Mouse (Mus musculus) intestine, embryonic 14.5 days (tissue): ENCODE measurements at regions not wholly inside any gene's neighbourhood (a gene's known extent, or its start where the extent isn't known, plus 50 kb on each side); places are given as distances from the start of the nearest gene placed in this dataset.

Experiments
- ATAC-seq: fragments of 200-750 bp; cut with Nextera tagmentation; replicated peaks from 2 replicates; pipeline ENCODE4 v1.8.0; 2017; ENCODE audit warnings: low read depth, moderate number of reproducible peaks, moderate TSS enrichment, moderate library complexity; ENCODE audit not compliant: low FRiP score, low TSS enrichment
- DNase-seq: peaks from one replicate; pipeline ENCODE4 v3.0.0-alpha.2; 2018; ENCODE audit warnings: low spot score
- H3K27ac ChIP-seq: fragments of 300-500 bp; sonication (generic); 2 replicates; pipeline ENCODE4 v1.5.1; 2014; ENCODE audit warnings: low read depth, mild to moderate bottlenecking, control low read depth
- H3K27me3 ChIP-seq: fragments of 300-500 bp; sonication (generic); replicated peaks from 2 replicates; pipeline ENCODE4 v1.6.1; 2014; ENCODE audit warnings: low read length, control low read depth; ENCODE audit not compliant: control insufficient read depth, insufficient read depth
- H3K36me3 ChIP-seq: fragments of 300-500 bp; sonication (generic); 2 replicates; pipeline ENCODE4 v1.6.1; 2014; ENCODE audit warnings: low read length, control low read depth; ENCODE audit not compliant: control insufficient read depth, insufficient read depth
- H3K4me1 ChIP-seq: fragments of 300-500 bp; sonication (generic); replicated peaks from 2 replicates; pipeline ENCODE4 v1.6.1; 2014; ENCODE audit warnings: low read length, control low read depth, mixed read lengths; ENCODE audit not compliant: control insufficient read depth, insufficient read depth
- H3K4me2 ChIP-seq: fragments of 300-500 bp; sonication (generic); 2 replicates; pipeline ENCODE4 v1.6.1; 2014; ENCODE audit warnings: low read length
- H3K4me3 ChIP-seq: fragments of 300-500 bp; sonication (generic); 2 replicates; pipeline ENCODE4 v1.5.1; 2014; ENCODE audit warnings: low read depth, low read length, control low read depth, mixed read lengths
- H3K9ac ChIP-seq: fragments of 300-500 bp; sonication (generic); 2 replicates; pipeline ENCODE4 v1.6.1; 2014; ENCODE audit warnings: mild to moderate bottlenecking, low read length
- H3K9me3 ChIP-seq: fragments of 300-500 bp; sonication (generic); 2 replicates; pipeline ENCODE4 v1.6.1; 2016; ENCODE audit warnings: low read length, control low read depth; ENCODE audit not compliant: control insufficient read depth
- WGBS: fragments of 180-500 bp; shearing (Covaris S2); extraction: QIAGEN DNeasy Blood & Tissue Kit; methylation state at CpG from one replicate; pipeline ENCODE4 v1.1.7; 2014; 5-methylcytosine and 5-hydroxymethylcytosine counted together

DNA sequence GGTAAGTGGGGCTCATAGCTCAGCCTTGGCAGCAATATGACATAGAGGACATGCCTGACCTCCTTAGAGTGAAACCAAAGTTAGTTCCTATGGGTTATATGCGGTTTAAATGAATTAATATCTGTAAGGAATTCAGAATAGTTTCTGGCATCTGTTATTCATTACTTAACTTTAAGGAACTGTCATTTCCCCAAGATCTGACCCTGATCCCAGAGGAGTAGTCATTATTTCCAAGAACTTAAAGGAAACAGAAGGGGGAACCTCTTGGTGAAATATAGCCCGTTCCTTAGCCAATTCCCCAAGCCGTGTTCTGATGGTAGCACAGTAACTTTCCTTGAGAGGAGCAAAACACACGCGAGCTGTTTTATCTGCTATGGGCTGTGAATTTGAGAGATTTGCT, 85.9 kb upstream of the Atp5g3 start:
- H3K4me1 ChIP-seq = no peaks in the 10 kb centered on the region
- 80% methylated on average over 5 of the region's 5 CpGs for WGBS
- DNase-seq = no peak
- H3K4me2 ChIP-seq = no peak overlapping the region
- H3K36me3 ChIP-seq = no peaks in the 10 kb centered on the region
- no peaks in the 10 kb centered on the region for H3K9me3 ChIP-seq
- ATAC-seq = no peak
- H3K27me3 ChIP-seq = no peaks in the 10 kb centered on the region
- H3K4me3 ChIP-seq = no peak overlapping the region
- no peak overlapping the region for H3K27ac ChIP-seq
- H3K9ac ChIP-seq = no peak overlapping the region

- no peak overlapping the region for H3K9ac ChIP-seq
- H3K4me2 ChIP-seq = no peak overlapping the region
- DNase-seq (no peak), ATAC-seq (no peak)
- H3K27me3 ChIP-seq = no peaks in the 10 kb centered on the region
- no peak overlapping the region for H3K4me3 ChIP-seq
- H3K27ac ChIP-seq = no peak overlapping the region
- no peaks in the 10 kb centered on the region for H3K36me3 ChIP-seq
- 71% methylated on average over 11 of the region's 11 CpGs for WGBS
- H3K9me3 ChIP-seq = no peaks in the 10 kb centered on the region
- H3K4me1 ChIP-seq = no peaks in the 10 kb centered on the region
Measured at GRCm38 (mm10) chr2:73991818-73992217, 80.7 kb upstream of the Atp5g3 start.

GRCm38 (mm10) chr2:73987441-73988105, 76.4 kb upstream of the Atp5g3 start:
- Histone ChIP-seq H3K27ac (no peak overlapping the region), H3K27me3 (no peaks in the 10 kb centered on the region), H3K4me3 (no peak overlapping the region), H3K9ac (no peak overlapping the region), H3K36me3 (no peaks in the 10 kb centered on the region), H3K4me1 (no peaks in the 10 kb centered on the region), H3K4me2 (no peak overlapping the region), H3K9me3 (no peaks in the 10 kb centered on the region)
- DNase-seq (no peak), ATAC-seq (no peak)
- WGBS = 83% methylated on average over 10 of the region's 10 CpGs

DNA sequence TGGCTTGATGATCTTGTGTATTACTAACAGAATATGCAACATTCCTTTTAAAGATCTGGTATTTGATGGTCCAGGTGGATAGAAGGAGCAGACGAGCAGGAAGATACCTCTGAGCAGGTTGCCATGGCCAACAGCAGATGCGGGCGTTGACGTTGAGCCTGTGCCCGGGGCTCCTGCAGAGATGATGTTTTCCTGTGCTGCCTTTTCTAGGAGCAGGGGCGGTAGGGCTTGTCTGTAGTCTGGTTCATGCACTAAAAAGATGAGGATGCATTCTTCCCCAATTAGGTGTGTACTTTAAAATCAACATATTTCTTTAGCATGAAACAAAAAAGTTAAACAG, 74.8 kb upstream of the Atp5g3 start:
- Histone ChIP-seq H3K9ac (no peak overlapping the region), H3K9me3 (no peaks in the 10 kb centered on the region), H3K4me2 (no peak overlapping the region), H3K27ac (no peak overlapping the region), H3K36me3 (no peaks in the 10 kb centered on the region), H3K4me1 (no peaks in the 10 kb centered on the region), H3K27me3 (no peaks in the 10 kb centered on the region), H3K4me3 (no peak overlapping the region)
- WGBS = 75% methylated on average over 6 of the region's 6 CpGs
- ATAC-seq (no peak), DNase-seq (no peak)

DNA sequence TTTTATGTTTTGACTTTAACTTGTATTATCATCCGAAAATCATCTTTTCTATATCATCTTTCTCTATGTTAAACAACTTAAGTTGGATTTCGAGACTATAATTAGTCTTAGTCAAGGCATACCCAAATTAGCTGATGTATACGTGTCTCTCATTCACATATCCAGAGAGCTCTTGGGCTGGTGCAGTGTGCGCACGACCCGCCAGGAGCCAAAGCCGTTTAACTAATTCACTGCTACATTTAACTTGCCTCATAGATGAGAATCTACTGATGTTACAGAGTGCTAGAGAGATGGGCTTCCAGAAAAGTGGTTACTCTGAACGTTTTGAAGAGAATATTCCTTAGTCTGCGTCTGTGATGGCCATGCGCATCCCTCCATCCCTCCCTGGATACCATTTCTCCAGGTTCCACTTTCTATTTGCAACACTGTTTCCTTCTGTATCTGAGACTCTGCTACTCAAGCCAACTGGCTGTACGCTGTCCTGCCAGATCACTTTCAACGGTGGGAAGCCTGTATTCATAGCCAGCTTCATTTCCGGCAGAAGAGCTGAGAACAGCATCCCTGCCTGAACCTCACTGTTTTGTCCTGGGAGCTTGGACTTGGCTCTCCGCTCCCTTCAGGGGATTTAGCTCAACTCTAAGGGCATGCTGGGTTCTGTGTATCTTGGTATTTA, 74.2 kb upstream of the Atp5g3 start:
- H3K4me3 ChIP-seq = no peak overlapping the region
- no peak overlapping the region for H3K27ac ChIP-seq
- H3K36me3 ChIP-seq = no peaks in the 10 kb centered on the region
- no peaks in the 10 kb centered on the region for H3K9me3 ChIP-seq
- no peak overlapping the region for H3K4me2 ChIP-seq
- 75% methylated on average over 14 of the region's 14 CpGs for WGBS
- H3K4me1 ChIP-seq = no peaks in the 10 kb centered on the region
- ATAC-seq (no peak), DNase-seq (no peak)
- H3K9ac ChIP-seq = no peak overlapping the region
- H3K27me3 ChIP-seq = no peaks in the 10 kb centered on the region

GRCm38 (mm10) chr2:73983166-73983565, 72.0 kb upstream of the Atp5g3 start:
- no peak overlapping the region for H3K4me3 ChIP-seq
- H3K27ac ChIP-seq = no peak overlapping the region
- no peaks in the 10 kb centered on the region for H3K27me3 ChIP-seq
- no peaks in the 10 kb centered on the region for H3K4me1 ChIP-seq
- DNase-seq (no peak), ATAC-seq (no peak)
- no peak overlapping the region for H3K4me2 ChIP-seq
- WGBS = 40% methylated on average over 4 of the region's 4 CpGs
- H3K36me3 ChIP-seq = no peaks in the 10 kb centered on the region
- H3K9ac ChIP-seq = no peak overlapping the region
- H3K9me3 ChIP-seq = no peaks in the 10 kb centered on the region

DNA sequence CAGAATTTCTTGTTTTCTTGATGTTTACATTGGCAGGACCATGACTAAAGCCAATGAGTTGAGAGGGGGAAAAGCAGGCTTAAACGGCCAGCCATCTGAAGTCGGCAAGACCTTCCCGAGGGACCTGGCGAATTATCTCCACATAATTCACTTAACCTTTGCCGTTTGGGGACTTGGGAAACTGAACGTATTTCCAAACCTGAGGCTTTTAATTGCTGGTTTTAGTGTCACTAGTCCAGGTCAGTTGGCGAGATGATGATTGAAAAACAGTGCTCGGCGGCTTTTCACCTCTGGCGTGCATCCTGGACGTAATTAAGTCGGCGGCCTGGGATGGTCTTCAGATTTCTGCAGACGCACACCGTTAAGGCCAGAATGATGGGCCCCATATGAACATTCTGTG, 66.9 kb upstream of the Atp5g3 start:
- no peak overlapping the region for H3K9ac ChIP-seq
- no peak for ATAC-seq
- no peaks in the 10 kb centered on the region for H3K4me1 ChIP-seq
- 72% methylated on average over 15 of the region's 15 CpGs for WGBS
- H3K4me3 ChIP-seq = no peak overlapping the region
- H3K27me3 ChIP-seq = no peaks in the 10 kb centered on the region
- no peaks in the 10 kb centered on the region for H3K9me3 ChIP-seq
- no peak overlapping the region for H3K4me2 ChIP-seq
- no peak overlapping the region for H3K27ac ChIP-seq
- DNase-seq = no peak
- H3K36me3 ChIP-seq = no peaks in the 10 kb centered on the region

DNA sequence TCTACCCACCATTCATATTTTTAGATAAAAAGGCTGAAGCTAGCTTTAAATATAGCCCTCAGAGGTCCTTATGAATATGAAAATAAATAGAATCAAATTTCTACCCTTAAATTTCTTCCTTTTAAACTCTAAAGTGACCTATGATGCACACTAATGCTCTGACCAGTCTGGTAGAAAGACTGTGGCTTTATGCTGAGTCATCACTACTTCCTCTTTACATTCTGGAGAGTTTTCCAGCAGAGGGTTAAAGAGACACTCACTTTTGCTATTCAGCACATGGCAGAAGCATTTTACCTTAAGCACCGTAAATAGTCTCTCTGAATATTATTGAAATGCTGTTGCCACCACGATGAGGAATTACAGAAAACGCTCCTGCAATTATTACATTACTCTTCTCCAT, 62.6 kb upstream of the Atp5g3 start:
- no peak overlapping the region for H3K27ac ChIP-seq
- no peaks in the 10 kb centered on the region for H3K9me3 ChIP-seq
- H3K4me3 ChIP-seq = no peak overlapping the region
- ATAC-seq = no peak
- H3K9ac ChIP-seq = no peak overlapping the region
- H3K27me3 ChIP-seq = no peaks in the 10 kb centered on the region
- H3K4me2 ChIP-seq = no peak overlapping the region
- no peaks in the 10 kb centered on the region for H3K4me1 ChIP-seq
- DNase-seq = no peak
- 76% methylated on average over 3 of the region's 3 CpGs for WGBS
- no peaks in the 10 kb centered on the region for H3K36me3 ChIP-seq

DNA sequence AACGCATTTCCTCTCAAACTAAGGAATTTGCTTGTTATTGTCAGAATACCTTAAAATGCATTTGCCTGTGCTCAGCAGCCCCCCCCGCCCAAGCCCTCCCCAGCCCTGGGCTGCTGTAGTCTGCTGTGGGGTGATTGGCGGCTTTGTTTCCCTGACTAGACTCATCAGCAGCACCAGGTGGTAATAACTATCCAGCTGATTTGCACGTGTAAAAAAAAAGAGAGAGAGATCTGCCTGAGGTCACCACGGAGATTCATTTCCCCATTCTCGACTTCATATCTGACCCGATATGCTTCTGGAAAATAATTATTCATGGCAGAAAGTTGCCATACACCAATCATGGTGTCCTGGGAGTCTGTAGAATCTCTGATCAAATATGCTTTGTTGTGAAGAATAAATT, 56.5 kb upstream of the Atp5g3 start:
- no peak overlapping the region for H3K4me2 ChIP-seq
- 0 out of 2 replicates have a peak, but pooled peaks cover 6% of the 10 kb centered on the region for H3K27me3 ChIP-seq
- no peak overlapping the region for H3K9ac ChIP-seq
- no peaks in the 10 kb centered on the region for H3K9me3 ChIP-seq
- ATAC-seq = no peak
- H3K27ac ChIP-seq = no peak overlapping the region
- no peaks in the 10 kb centered on the region for H3K36me3 ChIP-seq
- WGBS = 69% methylated on average over 7 of the region's 7 CpGs
- H3K4me1 ChIP-seq = no peaks in the 10 kb centered on the region; the same call in 1 of the 2 replicates
- no peak for DNase-seq
- no peak overlapping the region for H3K4me3 ChIP-seq
